In genomic region chr7:125818301-125818712, GRCm38 (mm10) we compare ENCODE assay signal across 8 mouse cellular contexts.
DNase-seq lines count a peak whose midpoint lies in the region; ATAC-seq lines count a peak whose summit lies in the region.
"Had no signal": no experiment of that assay in that cellular context is flagged by ENCODE, and none has a peak within 500 bp of the region (broad histone marks: within the 10 kb centered on the region; RNA-seq: fewer than 3 reads in every experiment).

No protein-coding gene starts in this region.

- H3K4me1 ChIP-seq in hindbrain, embryonic 15.5 days (replicated peaks), result peaks cover 23% of the 10 kb centered on the region
- H3K4me1 ChIP-seq in intestine, embryonic 15.5 days (replicated peaks), result no peaks in the 10 kb centered on the region

- no peak overlapping the region for H3K4me3 ChIP-seq in hindbrain, embryonic 15.5 days
- no peak overlapping the region for H3K4me3 ChIP-seq in intestine, embryonic 15.5 days (replicated peaks)

- no peaks in the 10 kb centered on the region for H3K27me3 ChIP-seq in hindbrain, embryonic 15.5 days
- no peaks in the 10 kb centered on the region for H3K27me3 ChIP-seq in intestine, embryonic 15.5 days (replicated peaks)

- WGBS in hindbrain, embryonic 15.5 days, result 47% methylated on average over 9 of the region's 9 CpGs
- WGBS in intestine, embryonic 15.5 days, result 86% methylated on average over 9 of the region's 9 CpGs

- ATAC-seq in hindbrain, embryonic 15.5 days (ENCODE audit: low FRiP score, low read depth), result peak; percentile 51; the same call in 1 of the 2 replicates
- ATAC-seq in intestine, embryonic 15.5 days, result no peak
- ATAC-seq: activated CD4-positive, CD25-positive, alpha-beta regulatory T cell, adult 4 months had no signal

- peaks cover 6% of the 10 kb centered on the region; the same call in 1 of the 2 replicates for H3K36me3 ChIP-seq in hindbrain, embryonic 15.5 days
- 0 out of 2 replicates have a peak, but pooled peaks cover 4% of the 10 kb centered on the region for H3K36me3 ChIP-seq in intestine, embryonic 15.5 days

- H3K27ac ChIP-seq in hindbrain, embryonic 15.5 days (replicated peaks), result peak overlapping the region; percentile 10; the same call in 1 of the 2 replicates
- no peak overlapping the region for H3K27ac ChIP-seq in intestine, embryonic 15.5 days

- no peak overlapping the region for H3K9ac ChIP-seq in hindbrain, embryonic 15.5 days
- no peak overlapping the region for H3K9ac ChIP-seq in intestine, embryonic 15.5 days

- no peak overlapping the region for H3K4me2 ChIP-seq in hindbrain, embryonic 15.5 days
- H3K4me2 ChIP-seq in intestine, embryonic 15.5 days (replicated peaks), result no peak overlapping the region

- peak; percentile 95 for DNase-seq in brain, adult 2 months (ENCODE audit: low read depth, low spot score)
- DNase-seq in cerebellum, adult 11 months, result peak; percentile 70
- peak; percentile 58 to 68 for DNase-seq in kidney, postnatal 36 days
- DNase-seq in heart, adult 18-20 months, result no peak
- no peak for DNase-seq in adrenal gland, postnatal 36 days

- H3K9me3 ChIP-seq in hindbrain, embryonic 15.5 days, result no peaks in the 10 kb centered on the region
- no peaks in the 10 kb centered on the region for H3K9me3 ChIP-seq in intestine, embryonic 15.5 days

Comparison
In these comparisons a context has a peak if more than half of its experiments do, and no peak if none do; other contexts are left out.
1. DNase-seq: peak in brain, adult 2 months (single experiment), cerebellum, adult 11 months (single experiment) and kidney, postnatal 36 days (2 of 2); none in heart, adult 18-20 months (0 of 2) and adrenal gland, postnatal 36 days (0 of 2).